Comparison of ENCODE assay signal across 8 mouse cellular contexts in the genomic region with DNA sequence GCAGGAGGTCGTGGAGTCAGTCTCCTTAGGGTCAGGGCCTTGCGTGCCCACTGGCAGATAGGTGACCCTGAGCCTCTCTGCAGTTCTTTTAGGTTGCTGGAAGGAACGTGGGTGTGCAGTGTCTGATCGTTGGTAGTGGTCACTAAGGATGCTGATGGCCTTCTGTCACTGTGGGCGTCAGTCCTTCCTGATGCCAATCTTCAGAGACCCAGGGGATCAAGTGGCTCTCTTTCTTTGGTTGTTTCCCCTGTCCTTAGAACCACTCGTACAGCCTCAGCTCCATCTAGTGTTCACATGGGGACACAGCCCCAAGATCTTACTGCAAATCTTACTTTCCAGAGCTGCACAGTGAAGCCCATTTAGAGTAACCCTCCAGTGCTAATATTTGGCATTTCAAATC. TPM values are rescaled to one million over a fixed set of nuclear protein-coding genes. Genes with fewer than 3 reads are reported as not detected.
DNase-seq lines count a peak whose midpoint lies in the region; ATAC-seq lines count a peak whose summit lies in the region.

No protein-coding gene starts in this region.

- H3K4me2 ChIP-seq in embryonic facial prominence, embryonic 11.5 days (ENCODE audit: low read depth, low read length) = no peak overlapping the region

- 27% methylated on average over 6 of the region's 6 CpGs for WGBS in embryonic facial prominence, embryonic 11.5 days
- WGBS in hindbrain, embryonic 10.5 days = 40% methylated on average over 6 of the region's 6 CpGs

- H3K36me3 ChIP-seq in embryonic facial prominence, embryonic 11.5 days (replicated peaks; ENCODE audit: control insufficient read depth, insufficient read depth, low read depth, low read length) = no peaks in the 10 kb centered on the region
- peaks cover 7% of the 10 kb centered on the region for H3K36me3 ChIP-seq in hindbrain, embryonic 10.5 days
- peaks cover 24% of the 10 kb centered on the region for H3K36me3 ChIP-seq in megakaryocyte, embryonic 14.5 days (replicated peaks; ENCODE audit: low read length)

- no peak overlapping the region for H3K27ac ChIP-seq in embryonic facial prominence, embryonic 11.5 days (replicated peaks; ENCODE audit: low read depth, low read length)
- H3K27ac ChIP-seq in hindbrain, embryonic 10.5 days = no peak overlapping the region

- peaks cover 8% of the 10 kb centered on the region for H3K4me1 ChIP-seq in embryonic facial prominence, embryonic 11.5 days (ENCODE audit: control insufficient read depth, insufficient read depth, low read length)
- H3K4me1 ChIP-seq in hindbrain, embryonic 10.5 days (replicated peaks) = peaks cover 31% of the 10 kb centered on the region
- H3K4me1 ChIP-seq in megakaryocyte, embryonic 14.5 days = peaks cover 54% of the 10 kb centered on the region

- no peak for ATAC-seq in embryonic facial prominence, embryonic 11.5 days (replicated peaks; ENCODE audit: insufficient number of reproducible peaks, low FRiP score, low TSS enrichment, low read depth)

- no peak overlapping the region for H3K4me3 ChIP-seq in embryonic facial prominence, embryonic 11.5 days (ENCODE audit: low read depth, low read length)
- no peak overlapping the region for H3K4me3 ChIP-seq in hindbrain, embryonic 10.5 days
- peak overlapping the region; percentile 90 for H3K4me3 ChIP-seq in megakaryocyte, embryonic 14.5 days (replicated peaks)

- no peak overlapping the region for H3K9ac ChIP-seq in embryonic facial prominence, embryonic 11.5 days (replicated peaks; ENCODE audit: low read length)

- no peaks in the 10 kb centered on the region for H3K27me3 ChIP-seq in embryonic facial prominence, embryonic 11.5 days (ENCODE audit: control insufficient read depth, insufficient read depth, low read length)
- 0 out of 2 replicates have a peak, but pooled peaks cover 8% of the 10 kb centered on the region for H3K27me3 ChIP-seq in hindbrain, embryonic 10.5 days (ENCODE audit: insufficient read depth, poor library complexity, severe bottlenecking)
- H3K27me3 ChIP-seq in megakaryocyte, embryonic 14.5 days (replicated peaks) = no peaks in the 10 kb centered on the region

- DNase-seq in gastrocnemius, postnatal 25 days = peak; percentile 44
- no peak for DNase-seq in gastrocnemius, adult 8-10 months (ENCODE audit: low spot score in 2 of 2)
- DNase-seq in adrenal gland, postnatal 14 days = peak; percentile 57
- DNase-seq in embryonic facial prominence, embryonic 11.5 days (ENCODE audit: low spot score) = peak; percentile 73
- DNase-seq in hindbrain, embryonic 10.5 days (ENCODE audit: low spot score) = peak; percentile 39
- peak; percentile 59 to 70 for DNase-seq in layer of hippocampus, postnatal 10 days (ENCODE audit: low spot score in 2 of 2)
- DNase-seq in right cerebral cortex, postnatal 25 days = peak; percentile 53

- H3K9me3 ChIP-seq in embryonic facial prominence, embryonic 11.5 days (replicated peaks; ENCODE audit: control insufficient read depth, low read length) = no peaks in the 10 kb centered on the region
- H3K9me3 ChIP-seq in hindbrain, embryonic 10.5 days = no peaks in the 10 kb centered on the region
- H3K9me3 ChIP-seq in megakaryocyte, embryonic 14.5 days = no peaks in the 10 kb centered on the region

RNA-seq across cellular contexts. Expression of gene Blm, which starts 49.1 kb away (rescaled TPM):
- 1 to 10 TPM in 1 of 2 experiments, under 1 TPM in 1; 0.94 to 1.3 TPM for total RNA-seq in gastrocnemius, postnatal 25 days (2021)
- total RNA-seq in gastrocnemius, adult 8-10 months (2022) = 1 to 10 TPM in 3 of 4 experiments, under 1 TPM in 1; 0.75 to 1.7 (median 1.2) TPM
- 6.0 and 6.4 TPM in 2 replicates for total RNA-seq in adrenal gland, postnatal 14 days (2021)
- 40.1 and 45.9 TPM in 2 replicates for polyA plus RNA-seq in embryonic facial prominence, embryonic 11.5 days (2014; fragmentation: Nextera tagmentation; extraction: Ambion mirVana)
- 33.1 and 47.3 TPM in 2 replicates for polyA plus RNA-seq in hindbrain, embryonic 10.5 days (2016; fragmentation: Nextera tagmentation; extraction: Ambion mirVana)
- total RNA-seq in layer of hippocampus, postnatal 10 days (2021) = 1 to 10 TPM; 7.0 to 8.1 TPM
- polyA plus RNA-seq in megakaryocyte, embryonic 14.5 days (2012; ENCODE audit: insufficient read depth, low replicate concordance) = 2.4 and 150 TPM in 2 replicates

Comparison
In these comparisons a context has a peak if more than half of its experiments do, and no peak if none do; other contexts are left out.
1. DNase-seq: peak in gastrocnemius, postnatal 25 days (single experiment), adrenal gland, postnatal 14 days (single experiment), embryonic facial prominence, embryonic 11.5 days (single experiment), hindbrain, embryonic 10.5 days (single experiment), layer of hippocampus, postnatal 10 days (2 of 2) and right cerebral cortex, postnatal 25 days (single experiment); none in gastrocnemius, adult 8-10 months (0 of 2).